Mouse (Mus musculus) liver, embryonic 16.5 days (tissue): Measurements from ENCODE around the gene Csnk2b. TPM values are rescaled to one million over a fixed set of nuclear protein-coding genes. Genes with fewer than 3 reads are reported as not detected.
A peak's percentile ranks its signal among the peaks of the same experiment; 100 is the strongest.

Experiments
- ATAC-seq: fragments of 200-750 bp; cut with Nextera tagmentation; 2 replicates; pipeline ENCODE4 v1.8.0; 2017; ENCODE audit warnings: low read depth, mild to moderate bottlenecking, moderate number of reproducible peaks, moderate library complexity
- H3K27ac ChIP-seq: fragments of 300-500 bp; sonication (generic); 2 replicates; pipeline ENCODE4 v1.5.1; 2014; ENCODE audit warnings: mild to moderate bottlenecking, low read length
- H3K27me3 ChIP-seq: fragments of 300-500 bp; sonication (generic); 2 replicates; pipeline ENCODE4 v1.6.1; 2014; ENCODE audit warnings: low read depth, low read length, mixed read lengths; ENCODE audit not compliant: control insufficient read depth, insufficient read depth
- H3K36me3 ChIP-seq: fragments of 300-500 bp; sonication (generic); 2 replicates; pipeline ENCODE4 v1.6.1; 2014; ENCODE audit warnings: mild to moderate bottlenecking; ENCODE audit not compliant: control insufficient read depth, insufficient read depth
- H3K4me1 ChIP-seq: fragments of 300-500 bp; sonication (generic); 2 replicates; pipeline ENCODE4 v1.6.1; 2014; ENCODE audit warnings: low read depth, low read length, mixed read lengths; ENCODE audit not compliant: control insufficient read depth
- H3K4me2 ChIP-seq: fragments of 300-500 bp; sonication (generic); 2 replicates; pipeline ENCODE4 v1.6.1; 2014; ENCODE audit warnings: low read depth, low read length, mixed read lengths
- H3K4me3 ChIP-seq: fragments of 300-500 bp; sonication (generic); 2 replicates; pipeline ENCODE4 v1.5.1; 2014; ENCODE audit warnings: low read depth, mild to moderate bottlenecking, low read length
- H3K9ac ChIP-seq: fragments of 300-500 bp; sonication (generic); 2 replicates; pipeline ENCODE4 v1.6.1; 2014; ENCODE audit warnings: low read depth, low read length
- H3K9me3 ChIP-seq: fragments of 300-500 bp; sonication (generic); replicated peaks from 2 replicates; pipeline ENCODE4 v1.6.1; 2016; ENCODE audit warnings: low read length; ENCODE audit not compliant: control insufficient read depth
- WGBS: fragments of 180-500 bp; shearing (Covaris S2); extraction: QIAGEN DNeasy Blood & Tissue Kit; methylation state at CpG from one replicate; pipeline ENCODE4 v1.1.7; 2014; ENCODE audit not compliant: insufficient replicate concordance; 5-methylcytosine and 5-hydroxymethylcytosine counted together
- polyA plus RNA-seq: library from polyadenylated mRNA; unstranded; fragments of >200 nt; fragmentation: Nextera tagmentation; extraction: Ambion mirVana; gene quantifications from 2 replicates; pipeline ENCODE4 v1.2.1, GENCODE M21; 2015

Gene Csnk2b
- polyA plus RNA-seq, 1 experiment from 2014 or later: 115 TPM

DNA sequence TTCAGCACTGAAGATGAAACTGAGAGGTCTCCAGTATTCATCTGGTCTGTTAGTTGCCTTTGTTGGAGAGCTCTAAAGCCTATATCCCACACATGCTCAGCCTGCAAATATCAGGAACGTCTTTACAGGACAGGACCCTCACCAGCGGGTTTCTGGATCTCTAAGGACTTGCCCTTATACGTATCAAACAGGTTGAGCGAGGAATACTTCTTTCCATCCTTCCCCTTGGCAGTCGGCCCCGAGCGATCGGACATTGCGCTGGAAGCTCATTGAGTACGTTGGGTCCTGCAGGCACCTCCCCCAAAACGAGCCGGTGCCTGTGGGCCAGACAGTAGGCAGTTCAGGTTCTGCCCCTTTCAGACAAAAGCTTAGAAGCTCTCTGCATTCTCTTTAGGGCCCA lies 40.9 kb upstream of the Csnk2b start:
- ATAC-seq: no peak
- Histone ChIP-seq H3K4me2 (peak overlapping the region; percentile 90), H3K27me3 (no peaks in the 10 kb centered on the region), H3K9me3 (no peaks in the 10 kb centered on the region), H3K36me3 (peaks cover 43% of the 10 kb centered on the region), H3K27ac (no peak overlapping the region), H3K4me3 (peak overlapping the region; percentile 81), H3K4me1 (peaks cover 25% of the 10 kb centered on the region), H3K9ac (peak overlapping the region; percentile 92)
- 59% methylated on average over 12 of the region's 12 CpGs for WGBS

DNA sequence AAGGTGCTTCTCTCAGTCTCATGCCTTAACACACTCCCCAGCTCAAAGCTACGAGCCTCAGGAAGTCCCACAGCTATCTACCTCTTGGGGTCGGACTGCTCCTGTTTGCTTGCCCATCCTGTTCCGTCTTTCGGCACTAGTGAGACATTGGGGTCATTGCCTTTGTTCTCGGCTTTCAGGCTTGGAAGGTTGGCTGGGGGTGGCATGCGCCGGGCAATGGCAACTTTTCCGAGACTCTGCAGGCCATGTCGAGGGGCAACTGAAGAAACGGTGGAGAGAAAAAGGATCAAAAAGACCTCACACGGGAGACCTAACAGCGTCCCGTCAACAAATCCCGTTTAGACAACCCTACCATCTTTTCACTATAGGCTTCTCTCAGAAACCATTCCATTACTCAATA lies 40.3 kb upstream of the Csnk2b start:
- Histone ChIP-seq H3K9ac (no peak overlapping the region; the same call in 1 of the 2 replicates), H3K4me2 (no peak overlapping the region), H3K36me3 (peaks cover 50% of the 10 kb centered on the region), H3K27ac (no peak overlapping the region), H3K27me3 (no peaks in the 10 kb centered on the region), H3K4me3 (no peak overlapping the region), H3K4me1 (peaks cover 25% of the 10 kb centered on the region), H3K9me3 (no peaks in the 10 kb centered on the region)
- ATAC-seq: no peak
- WGBS: 78% methylated on average over 14 of the region's 14 CpGs

DNA sequence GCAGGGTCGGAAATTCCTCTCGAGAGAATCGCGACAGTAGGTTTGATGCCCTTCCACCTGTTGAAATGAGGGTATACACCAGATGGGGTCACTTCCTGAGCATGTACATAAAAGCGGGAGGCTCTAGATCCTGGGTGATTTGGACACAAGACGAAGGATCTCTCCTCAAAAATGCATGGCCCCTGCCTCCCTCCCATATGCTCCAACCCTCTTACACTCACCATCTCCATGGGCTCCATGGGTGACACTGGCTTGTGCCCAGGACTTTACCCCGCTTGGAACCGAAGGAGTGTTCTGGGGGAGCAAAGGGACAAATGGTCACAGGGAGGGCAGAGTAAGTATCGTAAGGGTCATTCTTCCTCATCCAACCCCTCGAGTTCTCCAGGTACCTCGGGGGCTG lies 39.6 kb upstream of the Csnk2b start:
- H3K4me1 ChIP-seq: peaks cover 23% of the 10 kb centered on the region
- H3K27me3 ChIP-seq: no peaks in the 10 kb centered on the region
- H3K4me3 ChIP-seq: no peak overlapping the region
- H3K27ac ChIP-seq: no peak overlapping the region
- WGBS: 79% methylated on average over 11 of the region's 11 CpGs
- no peak overlapping the region for H3K4me2 ChIP-seq
- no peaks in the 10 kb centered on the region for H3K9me3 ChIP-seq
- no peak for ATAC-seq
- no peak overlapping the region for H3K9ac ChIP-seq
- peaks cover 57% of the 10 kb centered on the region for H3K36me3 ChIP-seq

DNA sequence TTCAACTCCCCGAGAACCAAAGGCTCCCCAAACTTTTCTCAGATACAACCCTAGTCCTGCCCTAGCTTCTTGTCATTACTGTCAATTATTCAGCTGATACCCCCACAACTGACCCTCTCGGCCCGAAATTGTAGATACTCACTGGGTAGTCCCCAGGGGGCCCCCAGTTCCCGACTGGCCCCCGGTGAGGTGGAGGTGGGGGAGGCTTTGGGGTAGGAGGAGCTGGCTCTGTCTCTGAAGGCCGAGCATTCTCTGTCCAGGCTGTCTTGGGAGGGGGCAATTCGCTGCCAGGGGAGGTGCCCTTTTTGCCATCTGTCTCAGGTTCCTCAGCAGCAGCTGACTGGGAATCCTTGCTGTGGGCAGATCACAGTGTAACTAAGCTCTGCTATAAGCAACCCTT lies 37.8 kb upstream of the Csnk2b start:
- H3K4me3 ChIP-seq: no peak overlapping the region
- no peak overlapping the region for H3K4me2 ChIP-seq
- peaks cover 17% of the 10 kb centered on the region for H3K4me1 ChIP-seq
- WGBS: 83% methylated on average over 7 of the region's 7 CpGs
- no peaks in the 10 kb centered on the region for H3K27me3 ChIP-seq
- no peaks in the 10 kb centered on the region for H3K9me3 ChIP-seq
- no peak for ATAC-seq
- H3K27ac ChIP-seq: no peak overlapping the region
- H3K9ac ChIP-seq: no peak overlapping the region
- H3K36me3 ChIP-seq: peaks cover 74% of the 10 kb centered on the region

DNA sequence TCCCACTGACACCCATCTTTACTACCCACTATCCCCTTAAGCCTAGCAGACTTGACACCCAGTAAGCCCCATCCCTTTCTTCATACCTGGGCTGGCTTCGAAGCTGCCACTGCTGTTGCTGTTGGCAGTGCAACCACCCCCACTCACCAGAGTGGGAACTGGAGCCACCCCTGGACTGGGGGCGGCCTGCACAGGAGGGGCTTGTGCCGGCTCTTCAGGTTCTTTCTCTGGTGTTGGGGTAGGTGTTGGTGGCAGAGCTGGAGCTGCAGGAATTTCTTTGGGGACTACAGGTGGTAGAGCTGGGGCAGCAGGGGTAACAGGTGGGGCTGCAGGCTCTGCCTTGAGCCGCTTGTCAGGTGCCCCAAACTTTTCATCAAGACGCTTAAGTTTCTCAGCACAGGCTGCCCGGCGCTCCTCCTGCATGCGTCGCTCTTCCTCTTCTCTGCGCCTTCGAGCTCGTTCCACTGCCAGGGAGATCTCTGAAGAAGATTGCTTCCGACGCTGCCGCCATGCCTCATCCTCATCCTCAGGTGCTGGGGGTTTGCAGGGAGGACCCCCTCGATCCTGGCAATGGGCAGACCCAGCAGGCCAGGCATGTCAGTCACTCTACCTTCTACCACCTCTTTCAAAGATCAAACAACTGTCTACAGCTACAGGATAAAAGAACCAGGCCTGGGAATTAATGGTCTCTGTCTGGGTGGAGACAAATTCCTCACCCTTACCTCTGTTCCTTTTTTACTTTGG lies 37.2 kb upstream of the Csnk2b start:
- H3K27me3 ChIP-seq: no peaks in the 10 kb centered on the region
- H3K4me1 ChIP-seq: peaks cover 17% of the 10 kb centered on the region
- no peak overlapping the region for H3K4me3 ChIP-seq
- peaks cover 81% of the 10 kb centered on the region for H3K36me3 ChIP-seq
- H3K9me3 ChIP-seq: no peaks in the 10 kb centered on the region
- no peak overlapping the region for H3K4me2 ChIP-seq
- WGBS: 87% methylated on average over 16 of the region's 16 CpGs
- H3K27ac ChIP-seq: no peak overlapping the region
- no peak overlapping the region for H3K9ac ChIP-seq
- no peak for ATAC-seq

DNA sequence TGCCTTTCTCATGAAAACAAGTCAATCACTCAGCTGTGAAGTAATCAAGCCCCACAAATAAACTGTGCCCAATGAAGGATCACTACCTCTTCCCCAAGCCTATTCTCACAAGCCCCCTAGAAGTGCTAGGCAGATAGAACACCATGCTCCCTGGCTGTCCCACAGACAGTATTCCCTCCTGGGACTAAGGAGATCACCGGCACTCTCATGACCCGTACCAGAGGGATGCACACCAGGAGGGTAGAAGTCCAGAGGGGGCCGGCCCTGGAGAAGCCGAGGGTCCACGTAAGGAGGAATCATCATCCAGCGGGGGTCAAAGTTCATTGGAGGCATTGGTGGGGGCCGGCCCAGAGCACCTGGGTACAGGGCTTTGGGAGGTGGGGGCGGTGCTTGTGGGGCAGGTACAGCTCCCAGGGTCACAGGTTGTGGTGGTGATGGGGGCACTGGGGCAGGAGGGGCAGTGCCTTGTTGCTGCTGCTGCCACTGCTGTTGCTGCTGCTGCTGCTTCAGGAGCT lies 35.9 kb upstream of the Csnk2b start:
- Histone ChIP-seq H3K27ac (no peak overlapping the region), H3K4me3 (no peak overlapping the region), H3K9me3 (no peaks in the 10 kb centered on the region), H3K9ac (no peak overlapping the region), H3K36me3 (peaks cover 94% of the 10 kb centered on the region), H3K27me3 (no peaks in the 10 kb centered on the region), H3K4me2 (no peak overlapping the region), H3K4me1 (peaks cover 7% of the 10 kb centered on the region)
- no peak for ATAC-seq
- 82% methylated on average over 8 of the region's 8 CpGs for WGBS

DNA sequence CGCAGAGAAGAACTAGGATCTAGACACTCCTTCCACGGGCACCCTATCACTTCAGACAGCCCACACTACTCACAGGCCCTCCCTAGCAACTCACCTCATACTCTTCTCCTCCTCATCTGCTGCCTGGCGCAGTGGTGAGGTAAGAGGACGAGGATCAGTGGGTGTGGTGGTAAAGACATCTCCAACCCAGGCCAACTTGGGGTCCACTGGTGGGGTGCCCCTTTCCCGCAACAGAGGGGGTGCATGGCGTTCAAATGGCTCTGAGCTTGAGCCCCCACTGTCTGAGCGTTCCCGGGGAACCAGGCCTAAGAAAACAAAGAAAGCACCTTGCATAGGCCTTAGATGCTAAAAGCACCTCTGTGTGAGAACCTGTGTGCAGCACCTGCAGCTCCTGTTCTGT lies 35.4 kb upstream of the Csnk2b start:
- peaks cover 97% of the 10 kb centered on the region for H3K36me3 ChIP-seq
- no peak for ATAC-seq
- peaks cover 3% of the 10 kb centered on the region; the same call in 1 of the 2 replicates for H3K4me1 ChIP-seq
- no peak overlapping the region for H3K27ac ChIP-seq
- no peak overlapping the region for H3K9ac ChIP-seq
- H3K4me3 ChIP-seq: no peak overlapping the region
- H3K4me2 ChIP-seq: no peak overlapping the region
- WGBS: 83% methylated on average over 8 of the region's 8 CpGs
- H3K9me3 ChIP-seq: no peaks in the 10 kb centered on the region
- H3K27me3 ChIP-seq: no peaks in the 10 kb centered on the region

DNA sequence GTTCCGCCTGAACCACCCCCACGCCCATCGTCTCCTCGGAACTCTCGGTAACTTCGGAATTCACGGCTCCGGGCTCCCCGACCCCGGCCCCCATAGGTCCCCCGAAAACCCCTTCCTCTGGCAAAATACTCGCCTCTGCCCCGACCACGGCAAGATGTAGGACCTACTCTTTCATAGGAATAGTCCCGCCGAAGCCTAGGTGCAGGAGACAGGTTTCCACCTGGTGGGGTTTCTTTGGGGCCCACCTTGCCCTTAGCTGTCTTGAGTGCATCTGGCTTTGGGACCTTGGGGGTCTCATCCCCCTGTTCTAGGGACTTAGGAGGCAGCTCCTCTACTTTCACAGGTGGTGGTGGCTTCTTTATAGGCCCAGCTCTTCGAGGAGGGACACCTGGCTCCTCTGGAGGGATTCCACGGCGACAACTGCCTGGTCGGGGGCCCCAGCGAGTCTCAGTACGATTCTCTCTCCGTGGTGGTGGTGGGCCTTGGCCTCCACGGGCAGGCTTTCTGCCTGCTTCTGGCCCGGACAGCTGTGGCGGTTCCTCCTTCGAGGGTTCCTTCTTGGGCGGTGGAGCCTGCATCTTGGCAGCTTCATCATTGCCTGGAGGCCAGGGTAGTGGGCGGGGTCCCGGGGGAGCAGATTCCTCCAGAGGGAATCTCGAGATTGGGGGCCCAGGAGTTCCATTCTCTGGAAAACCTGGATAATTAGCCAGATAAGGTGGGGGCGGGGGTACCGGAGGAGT lies 34.8 kb upstream of the Csnk2b start:
- Histone ChIP-seq H3K27ac (no peak overlapping the region), H3K36me3 (peaks cover 96% of the 10 kb centered on the region), H3K27me3 (no peaks in the 10 kb centered on the region), H3K4me3 (no peak overlapping the region), H3K4me2 (no peak overlapping the region), H3K9ac (no peak overlapping the region), H3K9me3 (no peaks in the 10 kb centered on the region), H3K4me1 (no peaks in the 10 kb centered on the region)
- no peak for ATAC-seq
- 88% methylated on average over 33 of the region's 33 CpGs for WGBS

DNA sequence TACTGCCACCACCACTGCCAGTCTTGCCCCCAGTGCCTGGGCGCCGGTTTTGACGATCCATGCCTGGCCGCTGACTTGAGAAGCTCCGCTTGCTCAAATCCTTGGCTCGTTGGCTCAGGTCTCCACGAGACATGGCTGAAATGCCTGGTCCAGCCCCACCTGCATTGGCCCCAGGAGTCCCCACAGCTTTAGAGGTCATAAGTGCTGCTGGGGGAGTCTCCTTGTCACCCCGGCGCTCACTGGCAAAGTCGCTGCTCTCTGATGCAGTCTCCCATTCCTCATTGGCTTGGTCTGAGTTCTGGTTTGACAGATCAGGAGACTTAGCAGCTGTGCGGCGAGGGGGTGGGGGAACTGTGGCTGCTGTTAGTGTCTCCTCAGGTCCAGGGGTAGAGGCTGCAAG lies 33.6 kb upstream of the Csnk2b start:
- Histone ChIP-seq H3K27me3 (no peaks in the 10 kb centered on the region), H3K36me3 (peaks cover 91% of the 10 kb centered on the region), H3K4me2 (no peak overlapping the region), H3K9ac (no peak overlapping the region), H3K4me1 (no peaks in the 10 kb centered on the region), H3K27ac (no peak overlapping the region), H3K4me3 (no peak overlapping the region), H3K9me3 (no peaks in the 10 kb centered on the region)
- no peak for ATAC-seq
- 88% methylated on average over 12 of the region's 12 CpGs for WGBS
